Mouse (Mus musculus): ENCODE data around the gene Prrt2.

DNA sequence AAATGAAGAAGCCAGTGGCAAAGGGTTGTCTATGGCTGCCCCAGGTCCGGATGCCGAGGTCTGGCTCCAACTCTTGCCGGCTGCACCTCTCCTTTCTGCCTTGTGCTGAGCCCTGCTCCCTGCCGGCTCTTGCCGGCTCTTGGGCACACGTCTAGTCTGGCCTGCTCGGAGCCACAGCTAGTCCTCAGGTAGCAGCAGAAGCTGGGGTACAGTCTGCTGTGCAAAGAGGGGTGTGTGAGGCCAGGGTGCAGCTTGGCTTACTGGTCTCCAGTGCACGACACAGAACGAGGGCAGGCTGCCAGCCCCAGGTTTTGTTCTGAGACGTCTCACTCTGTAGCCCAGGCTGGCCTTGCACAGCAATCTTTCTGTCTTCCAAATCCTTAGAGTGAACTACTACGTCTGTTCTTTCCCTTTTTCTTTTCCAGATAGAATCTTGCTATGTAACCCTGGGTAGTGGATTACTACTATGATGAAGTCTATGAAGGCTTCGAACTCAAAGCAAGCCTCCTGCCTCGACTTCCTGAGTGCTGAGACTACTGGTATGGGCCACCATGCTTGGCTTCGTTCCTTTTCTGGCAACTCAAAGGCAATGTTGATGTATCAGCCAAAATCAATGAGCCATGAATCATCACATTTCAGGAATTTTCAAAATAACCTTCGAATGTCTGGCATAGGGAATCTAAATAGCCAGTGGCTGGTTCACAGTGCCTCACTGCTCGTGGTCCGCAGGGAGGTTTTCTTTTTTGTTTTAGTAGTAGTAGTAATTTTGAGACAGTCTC, 11.5 kb downstream of the Prrt2 start:
- no peak for TF ChIP-seq MYOG (IDR thresholded peaks at IDR 0.05; ENCODE audit: control insufficient read depth, extremely low read depth, insufficient read length)
- no peak for TF ChIP-seq CEBPB (IDR thresholded peaks at IDR 0.05; ENCODE audit: low read depth)
- TF ChIP-seq CTCF (IDR thresholded peaks at IDR 0.05; ENCODE audit: control insufficient read depth, insufficient read depth, insufficient read length): no peak
- TF ChIP-seq MAX (IDR thresholded peaks at IDR 0.05): no peak
- TF ChIP-seq USF1 (IDR thresholded peaks at IDR 0.05; ENCODE audit: low read depth): no peak
- TF ChIP-seq MYOD1 (IDR thresholded peaks at IDR 0.05; ENCODE audit: control insufficient read depth, insufficient read length, low read depth): no peak
- no peak for TF ChIP-seq FOSL1 (IDR thresholded peaks at IDR 0.05; ENCODE audit: insufficient read depth, low read length, poor library complexity, severe bottlenecking)
